Mouse (Mus musculus) adrenal gland, postnatal 14 days (tissue): ENCODE measurements around the gene Olfr1100. TPM values are rescaled to one million over a fixed set of nuclear protein-coding genes. Genes with fewer than 3 reads are reported as not detected.

ENCODE experiments used
- DNase-seq: peaks from one replicate; pipeline ENCODE4 v3.0.0; 2021; ENCODE audit warnings: mixed read lengths
- long read RNA-seq, 2 experiments: library from polyadenylated mRNA; stranded (forward); transcript quantifications; one replicate each; pipeline ENCODE4 v2.0.0; 2021
- total RNA-seq: library from RNA; stranded (reverse); gene quantifications from 2 replicates; pipeline ENCODE4 v1.2.3, GENCODE M21; 2021

Gene Olfr1100
- total RNA-seq, result not detected in 2 replicates
- long read RNA-seq, experiment 1, result 0 reads
- long read RNA-seq, experiment 2, result 0 reads

DNA sequence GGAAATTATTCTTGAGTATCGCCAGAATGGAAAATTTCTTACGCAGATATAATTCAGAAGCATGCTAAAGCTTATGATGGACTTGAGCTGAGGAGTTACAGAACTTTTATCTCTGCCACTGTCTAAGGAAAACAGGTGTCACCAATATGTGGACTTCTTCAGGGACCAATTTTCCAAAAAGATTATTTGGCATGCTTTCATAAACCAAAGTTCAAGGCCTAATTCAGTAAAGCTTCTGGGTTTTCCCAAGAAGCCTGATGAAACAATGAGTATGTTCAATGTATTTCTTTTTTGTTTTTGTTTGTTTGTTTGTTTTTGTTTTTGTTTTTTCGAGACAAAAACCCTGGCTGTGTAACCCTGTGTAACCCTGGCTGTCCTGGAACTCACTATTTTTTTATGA is at the start of gene Olfr1100:
Gene Olfr1100 (minus strand): TSS at position 101 of the 400 bp plus-strand sequence.
- no peak for DNase-seq

- no peak for DNase-seq
Observed at GRCm38 (mm10) chr2:87026980-87027379, 47.2 kb upstream of the Olfr1100 start, which contains the start of gene Olfr1104. Gene Olfr1104, minus strand, starts transcription at chr2:87027080.

- DNase-seq, result no peak
Observed at GRCm38 (mm10) chr2:86998098-86998497, 18.3 kb upstream of the Olfr1100 start, which contains the start of gene Olfr1102. Gene Olfr1102, plus strand, starts transcription at chr2:86998398.

DNA sequence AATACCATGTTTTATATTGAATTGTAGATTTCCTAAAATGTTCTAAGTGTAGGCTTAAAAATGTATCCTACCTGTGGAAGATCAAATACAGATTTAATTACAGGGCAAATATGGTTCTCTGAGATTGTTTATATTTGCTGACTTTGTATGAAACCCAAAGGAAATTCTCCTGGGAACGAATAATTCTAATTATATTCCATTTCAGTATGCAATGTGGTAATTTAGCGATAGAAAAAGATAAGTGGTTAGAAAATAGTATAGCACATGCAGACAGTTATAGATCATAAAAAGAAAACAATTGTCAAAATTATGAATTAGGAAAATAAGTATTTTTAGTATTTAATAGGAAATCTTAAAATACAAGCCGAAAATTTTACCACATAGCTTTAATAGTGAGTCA is 11.4 kb upstream of the Olfr1100 start, which contains the start of gene Olfr1101:
Gene Olfr1101 (minus strand): TSS at position 101 of the 400 bp plus-strand sequence.
- DNase-seq, result no peak

DNA sequence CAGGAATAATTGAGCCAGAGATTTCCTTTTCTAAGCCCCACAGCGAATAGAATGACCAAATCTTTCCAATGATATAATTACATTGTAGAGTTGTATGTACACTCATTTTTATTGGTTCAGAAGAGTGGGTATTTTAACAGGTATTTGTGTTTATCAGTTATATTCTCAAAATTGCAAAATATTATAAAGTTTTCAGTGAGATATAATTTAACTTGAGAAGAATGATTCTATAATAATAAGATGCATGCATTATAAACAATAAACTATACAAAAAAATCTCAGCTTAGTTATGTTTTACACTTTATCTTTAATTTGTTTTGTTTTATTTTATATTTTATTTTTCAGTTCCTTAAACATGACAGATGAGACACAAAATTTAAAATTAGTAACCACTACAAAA is 19.2 kb downstream of the Olfr1100 start, which contains the start of gene Olfr1099:
Gene Olfr1099 (minus strand): TSS at position 101 of the 400 bp plus-strand sequence.
- no peak for DNase-seq

- no peak for DNase-seq
Observed at GRCm38 (mm10) chr2:86926557-86926956, 53.2 kb downstream of the Olfr1100 start.

Other genes starting within 250 kb of the Olfr1100 start
- not detected in 2 replicates for gene Olfr1089, start 246.3 kb downstream of the Olfr1100 start, total RNA-seq
- not detected in 2 replicates for gene Olfr1090, start 221.0 kb downstream of the Olfr1100 start, total RNA-seq
- not detected in 2 replicates for gene Olfr1093, start 197.5 kb downstream of the Olfr1100 start, total RNA-seq
- gene Olfr141, start 169.9 kb downstream of the Olfr1100 start, total RNA-seq, result not detected in 2 replicates
- not detected in 2 replicates for gene Olfr1094, start 155.3 kb downstream of the Olfr1100 start, total RNA-seq
- not detected in 2 replicates for gene Olfr1095, start 128.3 kb downstream of the Olfr1100 start, total RNA-seq
- gene Gm13723, start 105.2 kb downstream of the Olfr1100 start, total RNA-seq, result not detected in 2 replicates
- gene Olfr1097, start 87.7 kb downstream of the Olfr1100 start, total RNA-seq, result not detected in 2 replicates
- not detected in 2 replicates for gene Olfr1098, start 55.4 kb downstream of the Olfr1100 start, total RNA-seq
- gene Olfr1099, start 19.3 kb downstream of the Olfr1100 start, total RNA-seq, result not detected in 2 replicates
- not detected in 2 replicates for gene Olfr1101, start 11.3 kb upstream of the Olfr1100 start, total RNA-seq
- not detected in 2 replicates for gene Olfr1102, start 18.4 kb upstream of the Olfr1100 start, total RNA-seq
- not detected in 2 replicates for gene Olfr1104, start 47.1 kb upstream of the Olfr1100 start, total RNA-seq
- gene Olfr1105, start 56.6 kb upstream of the Olfr1100 start, total RNA-seq, result not detected in 2 replicates
- not detected in 2 replicates for gene Olfr1106, start 72.3 kb upstream of the Olfr1100 start, total RNA-seq
- not detected in 2 replicates for gene Olfr1107, start 95.9 kb upstream of the Olfr1100 start, total RNA-seq
- gene Olfr1109, start 116.1 kb upstream of the Olfr1100 start, total RNA-seq, result not detected in 2 replicates
- not detected in 2 replicates for gene Olfr259, start 134.6 kb upstream of the Olfr1100 start, total RNA-seq
- not detected in 2 replicates for gene Olfr1110, start 160.3 kb upstream of the Olfr1100 start, total RNA-seq
- not detected in 2 replicates for gene Olfr1111, start 172.7 kb upstream of the Olfr1100 start, total RNA-seq
- not detected in 2 replicates for gene Olfr1112, start 207.8 kb upstream of the Olfr1100 start, total RNA-seq
- gene Olfr1113, start 229.0 kb upstream of the Olfr1100 start, total RNA-seq, result not detected in 2 replicates